ENCODE assay signal across 8 mouse cellular contexts in the genomic region with DNA sequence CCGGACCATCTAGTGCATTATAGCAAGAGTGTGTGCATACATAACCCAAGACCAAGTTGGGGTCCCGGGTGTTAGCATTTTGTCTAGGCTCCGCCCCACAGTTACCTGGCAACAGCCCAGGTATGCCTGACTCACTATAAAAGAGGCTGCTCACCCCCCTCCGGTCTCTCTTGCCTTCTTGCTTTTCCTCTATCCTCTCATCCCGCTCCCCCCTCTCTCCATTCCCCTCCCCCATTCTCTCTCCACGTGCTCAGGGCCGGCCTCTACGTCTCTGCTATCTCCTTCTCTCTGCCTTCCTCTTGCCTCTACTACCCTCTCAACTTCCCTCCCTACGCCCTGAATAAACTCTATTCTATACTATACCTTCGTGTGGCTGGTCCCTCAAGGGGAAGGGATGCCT. TPM values are rescaled to one million over a fixed set of nuclear protein-coding genes. Genes with fewer than 3 reads are reported as not detected.
DNase-seq lines count a peak whose midpoint lies in the region; ATAC-seq and TF ChIP-seq lines count a peak whose summit lies in the region.

No protein-coding gene starts in this region.

- no peaks in the 10 kb centered on the region for H3K36me3 ChIP-seq in testis, adult 2 months (ENCODE audit: control insufficient read depth, insufficient read depth, low read length)
- H3K36me3 ChIP-seq in hindbrain, postnatal 0 days (ENCODE audit: insufficient read depth, low read length): no peaks in the 10 kb centered on the region
- H3K36me3 ChIP-seq in neural tube, embryonic 11.5 days (ENCODE audit: control insufficient read depth, insufficient read depth, low read length): no peaks in the 10 kb centered on the region

- peak; percentile 49; the same call in 1 of the 2 replicates for ATAC-seq in hindbrain, postnatal 0 days
- no peak for ATAC-seq in neural tube, embryonic 11.5 days (ENCODE audit: insufficient read depth, low FRiP score, low TSS enrichment)
- ATAC-seq in activated CD4-positive, CD25-positive, alpha-beta regulatory T cell, adult 4 months: no peak

- no peak for TF ChIP-seq POLR2A in testis, adult 2 months (IDR thresholded peaks at IDR 0.05; ENCODE audit: control insufficient read depth, low read depth, low read length)

- TF ChIP-seq CTCF in testis, adult 2 months (IDR thresholded peaks at IDR 0.05; ENCODE audit: control insufficient read depth, insufficient read depth, insufficient replicate concordance, low read depth, low read length): no peak
- no peak for TF ChIP-seq CTCF in hindbrain, postnatal 0 days (IDR thresholded peaks at IDR 0.05; ENCODE audit: low read depth)

- WGBS in hindbrain, postnatal 0 days: 5% methylated on average over 9 of the region's 10 CpGs
- 7% methylated on average over 10 of the region's 10 CpGs for WGBS in neural tube, embryonic 11.5 days

- peaks cover 11% of the 10 kb centered on the region for H3K4me1 ChIP-seq in testis, adult 2 months (ENCODE audit: control insufficient read depth, insufficient read depth, low read length)
- no peaks in the 10 kb centered on the region for H3K4me1 ChIP-seq in hindbrain, postnatal 0 days (ENCODE audit: insufficient read depth, low read length)
- no peaks in the 10 kb centered on the region; the same call in 1 of the 2 replicates for H3K4me1 ChIP-seq in neural tube, embryonic 11.5 days (ENCODE audit: control insufficient read depth, insufficient read depth, low read length)

- H3K9ac ChIP-seq in hindbrain, postnatal 0 days (replicated peaks; ENCODE audit: low read length): peak overlapping the region; percentile 40
- peak overlapping the region; percentile 19; the same call in 1 of the 2 replicates for H3K9ac ChIP-seq in neural tube, embryonic 11.5 days (ENCODE audit: low read length)

- no peaks in the 10 kb centered on the region for H3K9me3 ChIP-seq in hindbrain, postnatal 0 days (ENCODE audit: low read length)
- H3K9me3 ChIP-seq in neural tube, embryonic 11.5 days (ENCODE audit: control insufficient read depth, low read length): no peaks in the 10 kb centered on the region

- no peaks in the 10 kb centered on the region for H3K27me3 ChIP-seq in testis, adult 2 months (ENCODE audit: control insufficient read depth, insufficient read depth, low read length)
- no peaks in the 10 kb centered on the region for H3K27me3 ChIP-seq in hindbrain, postnatal 0 days (ENCODE audit: insufficient read depth, low read length)
- H3K27me3 ChIP-seq in neural tube, embryonic 11.5 days (ENCODE audit: control insufficient read depth, insufficient read depth, low read length): peaks cover 14% of the 10 kb centered on the region

- no peak overlapping the region for H3K27ac ChIP-seq in testis, adult 2 months (ENCODE audit: control insufficient read depth, insufficient read depth, low read depth, low read length)
- H3K27ac ChIP-seq in hindbrain, postnatal 0 days: no peak overlapping the region
- no peak overlapping the region for H3K27ac ChIP-seq in neural tube, embryonic 11.5 days (ENCODE audit: low read depth, low read length)

- peak overlapping the region; percentile 95 for H3K4me2 ChIP-seq in hindbrain, postnatal 0 days (ENCODE audit: low read depth, low read length)
- peak overlapping the region; percentile 58 for H3K4me2 ChIP-seq in neural tube, embryonic 11.5 days (ENCODE audit: low read depth)

- H3K4me3 ChIP-seq in testis, adult 2 months (ENCODE audit: control insufficient read depth, low read depth, low read length): peak overlapping the region; percentile 80
- H3K4me3 ChIP-seq in hindbrain, postnatal 0 days (ENCODE audit: low read length): peak overlapping the region; percentile 57
- peak overlapping the region; percentile 41 for H3K4me3 ChIP-seq in neural tube, embryonic 11.5 days (ENCODE audit: low read depth, low read length)

- peak; percentile 35 for DNase-seq in embryo, embryonic 10.5 days (ENCODE audit: low spot score)
- no peak for DNase-seq in embryo, embryonic 10 days (ENCODE audit: low spot score)
- no peak for DNase-seq in testis, postnatal 14 days (ENCODE audit: low spot score)
- DNase-seq in hindbrain, postnatal 0 days (ENCODE audit: low spot score): peak; percentile 41
- no peak for DNase-seq in neural tube, embryonic 11.5 days (ENCODE audit: low spot score)
- no peak for DNase-seq in T-cell, adult 2 months (ENCODE audit: low spot score)

RNA-seq across cellular contexts. Expression of a gene that starts 14.0 kb away (rescaled TPM):
- not detected in 2 replicates for polyA plus RNA-seq in testis, adult 2 months (2012; rRNA removed)
- total RNA-seq in hindbrain, postnatal 0 days (2014; rRNA removed): 0.58 TPM in 1 of 2 replicates, not detected in the other
- polyA plus RNA-seq in hindbrain, postnatal 0 days (2015; fragmentation: Nextera tagmentation; extraction: Ambion mirVana): 0.55 and 0.71 TPM in 2 replicates
- polyA plus RNA-seq in neural tube, embryonic 11.5 days (2014; fragmentation: Nextera tagmentation; extraction: Ambion mirVana): 0.19 and 0.26 TPM in 2 replicates
- polyA plus RNA-seq in activated CD4-positive, CD25-positive, alpha-beta regulatory T cell, adult 4 months (2017; shearing (Covaris generic)): under 1 TPM in 1 of 2 experiments, not detected in 1; 0.40 TPM

RNA-seq across cellular contexts. Expression of a gene that starts 32.0 kb away (rescaled TPM):
- polyA plus RNA-seq in testis, adult 2 months (2012; rRNA removed): 30.9 and 52.1 TPM in 2 replicates
- total RNA-seq in hindbrain, postnatal 0 days (2014; rRNA removed): 15.2 and 15.9 TPM in 2 replicates
- polyA plus RNA-seq in hindbrain, postnatal 0 days (2015; fragmentation: Nextera tagmentation; extraction: Ambion mirVana): 14.1 and 15.5 TPM in 2 replicates
- 5.6 and 6.7 TPM in 2 replicates for polyA plus RNA-seq in neural tube, embryonic 11.5 days (2014; fragmentation: Nextera tagmentation; extraction: Ambion mirVana)
- under 1 TPM in 1 of 2 experiments, not detected in 1; 0.45 TPM for polyA plus RNA-seq in activated CD4-positive, CD25-positive, alpha-beta regulatory T cell, adult 4 months (2017; shearing (Covaris generic))

RNA-seq across cellular contexts. Expression of a gene that starts 56.3 kb away (rescaled TPM):
- 5.6 and 5.9 TPM in 2 replicates for polyA plus RNA-seq in testis, adult 2 months (2012; rRNA removed)
- 2.2 and 5.3 TPM in 2 replicates for total RNA-seq in hindbrain, postnatal 0 days (2014; rRNA removed)
- 3.6 and 4.3 TPM in 2 replicates for polyA plus RNA-seq in hindbrain, postnatal 0 days (2015; fragmentation: Nextera tagmentation; extraction: Ambion mirVana)
- 0.16 TPM in 1 of 2 replicates, not detected in the other for polyA plus RNA-seq in neural tube, embryonic 11.5 days (2014; fragmentation: Nextera tagmentation; extraction: Ambion mirVana)
- polyA plus RNA-seq in activated CD4-positive, CD25-positive, alpha-beta regulatory T cell, adult 4 months (2017; shearing (Covaris generic)): under 1 TPM; 0.20 to 0.94 TPM

Comparison
In these comparisons a context has a peak if more than half of its experiments do, and no peak if none do; other contexts are left out.
1. DNase-seq: peak in embryo, embryonic 10.5 days (single experiment) and hindbrain, postnatal 0 days (single experiment); none in embryo, embryonic 10 days (single experiment), testis, postnatal 14 days (single experiment), neural tube, embryonic 11.5 days (single experiment) and T-cell, adult 2 months (single experiment).
2. Peak in every context shown above with its lines, with median percentiles within 50 percentile points of each other: H3K4me3 ChIP-seq.